Mouse (Mus musculus): ENCODE measurements around the gene Cadps.

GRCm38 (mm10) chr14:12507018-12507417, 315.9 kb downstream of the Cadps start:
- TF ChIP-seq SMC3 (IDR thresholded peaks at IDR 0.05; ENCODE audit: low read depth, low read length) (no peak), USF2 (conservative IDR thresholded peaks at IDR 0.05; ENCODE audit: low read depth, low read length) (no peak), E2F4 (IDR thresholded peaks at IDR 0.05; ENCODE audit: insufficient replicate concordance, low read depth, low read length) (no peak), NRF1 (IDR thresholded peaks at IDR 0.05; ENCODE audit: low read depth, low read length) (no peak)
